Mouse (Mus musculus): ENCODE data around the gene Tmem132a. TPM values are rescaled to one million over a fixed set of nuclear protein-coding genes. Genes with fewer than 3 reads are reported as not detected.

Tmem132a gene
- polyA plus RNA-seq, 1 experiment from 2014 or later, result 2.1 TPM

GRCm38 (mm10) chr19:10907891-10908290 lies 38.2 kb upstream of the Tmem132a start:
- peak; percentile 52 for ATAC-seq
- Histone ChIP-seq H3K9ac (replicated peaks) (no peak overlapping the region), H3K27ac (ENCODE audit: low read depth) (no peak overlapping the region), H3K9me3 (ENCODE audit: low read length) (no peaks in the 10 kb centered on the region), H3K36me3 (replicated peaks; ENCODE audit: insufficient read depth, low read length) (peaks cover 31% of the 10 kb centered on the region), H3K4me3 (ENCODE audit: low read depth, low read length) (no peak overlapping the region), H3K4me2 (ENCODE audit: low read depth, low read length) (no peak overlapping the region), H3K27me3 (ENCODE audit: insufficient read depth, low read length) (no peaks in the 10 kb centered on the region), H3K4me1 (ENCODE audit: insufficient read depth) (no peaks in the 10 kb centered on the region; the same call in 1 of the 2 replicates)
- 61% methylated on average over 3 of the region's 3 CpGs for WGBS (ENCODE audit: insufficient replicate concordance)
- peak; percentile 65 for DNase-seq
- TF ChIP-seq EP300 (IDR thresholded peaks at IDR 0.05; ENCODE audit: low read depth) (no peak), CTCF (IDR thresholded peaks at IDR 0.05; ENCODE audit: low read depth) (peak; percentile 87)

- 86% methylated on average over 5 of the region's 5 CpGs for WGBS (ENCODE audit: insufficient replicate concordance)
- H3K4me1 ChIP-seq (ENCODE audit: insufficient read depth), result no peaks in the 10 kb centered on the region; the same call in 1 of the 2 replicates
- H3K9me3 ChIP-seq (ENCODE audit: low read length), result no peaks in the 10 kb centered on the region
- peak overlapping the region; percentile 26; the same call in 1 of the 2 replicates for H3K27ac ChIP-seq (ENCODE audit: low read depth)
- H3K4me3 ChIP-seq (ENCODE audit: low read depth, low read length), result no peak overlapping the region
- DNase-seq (no peak), ATAC-seq (no peak)
- no peaks in the 10 kb centered on the region for H3K27me3 ChIP-seq (ENCODE audit: insufficient read depth, low read length)
- TF ChIP-seq CTCF (IDR thresholded peaks at IDR 0.05; ENCODE audit: low read depth) (no peak), EP300 (IDR thresholded peaks at IDR 0.05; ENCODE audit: low read depth) (no peak)
- H3K9ac ChIP-seq (replicated peaks), result no peak overlapping the region
- H3K4me2 ChIP-seq (ENCODE audit: low read depth, low read length), result no peak overlapping the region
- H3K36me3 ChIP-seq (replicated peaks; ENCODE audit: insufficient read depth, low read length), result peaks cover 50% of the 10 kb centered on the region
Observed at GRCm38 (mm10) chr19:10905728-10906000, 35.9 kb upstream of the Tmem132a start.

- ATAC-seq (peak; percentile 36; the same call in 1 of the 2 replicates), DNase-seq (no peak)
- Histone ChIP-seq H3K9me3 (ENCODE audit: low read length) (no peaks in the 10 kb centered on the region), H3K4me2 (ENCODE audit: low read depth, low read length) (no peak overlapping the region), H3K9ac (replicated peaks) (no peak overlapping the region), H3K36me3 (replicated peaks; ENCODE audit: insufficient read depth, low read length) (peaks cover 55% of the 10 kb centered on the region), H3K4me3 (ENCODE audit: low read depth, low read length) (no peak overlapping the region), H3K27ac (ENCODE audit: low read depth) (peak overlapping the region; percentile 30; the same call in 1 of the 2 replicates), H3K27me3 (ENCODE audit: insufficient read depth, low read length) (no peaks in the 10 kb centered on the region), H3K4me1 (ENCODE audit: insufficient read depth) (no peaks in the 10 kb centered on the region; the same call in 1 of the 2 replicates)
- WGBS (ENCODE audit: insufficient replicate concordance), result 68% methylated on average over 7 of the region's 7 CpGs
- TF ChIP-seq CTCF (IDR thresholded peaks at IDR 0.05; ENCODE audit: low read depth) (peak; percentile 12; the same call in 1 of the 2 replicates), EP300 (IDR thresholded peaks at IDR 0.05; ENCODE audit: low read depth) (no peak)
Observed at GRCm38 (mm10) chr19:10904927-10905727, 35.4 kb upstream of the Tmem132a start.

GRCm38 (mm10) chr19:10904512-10904911 lies 34.8 kb upstream of the Tmem132a start:
- no peak for TF ChIP-seq CTCF (IDR thresholded peaks at IDR 0.05; ENCODE audit: low read depth)
- TF ChIP-seq EP300 (IDR thresholded peaks at IDR 0.05; ENCODE audit: low read depth), result no peak
- Histone ChIP-seq H3K4me3 (ENCODE audit: low read depth, low read length) (no peak overlapping the region), H3K27ac (ENCODE audit: low read depth) (peak overlapping the region; percentile 30; the same call in 1 of the 2 replicates), H3K4me1 (ENCODE audit: insufficient read depth) (no peaks in the 10 kb centered on the region; the same call in 1 of the 2 replicates), H3K9ac (replicated peaks) (no peak overlapping the region), H3K27me3 (ENCODE audit: insufficient read depth, low read length) (no peaks in the 10 kb centered on the region), H3K4me2 (ENCODE audit: low read depth, low read length) (no peak overlapping the region), H3K36me3 (replicated peaks; ENCODE audit: insufficient read depth, low read length) (peaks cover 60% of the 10 kb centered on the region), H3K9me3 (ENCODE audit: low read length) (no peaks in the 10 kb centered on the region)
- DNase-seq (no peak), ATAC-seq (no peak)
- 64% methylated on average over 5 of the region's 5 CpGs for WGBS (ENCODE audit: insufficient replicate concordance)

GRCm38 (mm10) chr19:10901046-10901445 lies 31.3 kb upstream of the Tmem132a start:
- Histone ChIP-seq H3K9ac (replicated peaks) (no peak overlapping the region), H3K4me3 (ENCODE audit: low read depth, low read length) (no peak overlapping the region), H3K27me3 (ENCODE audit: insufficient read depth, low read length) (no peaks in the 10 kb centered on the region), H3K27ac (ENCODE audit: low read depth) (no peak overlapping the region), H3K4me1 (ENCODE audit: insufficient read depth) (peaks cover 15% of the 10 kb centered on the region), H3K36me3 (replicated peaks; ENCODE audit: insufficient read depth, low read length) (peaks cover 70% of the 10 kb centered on the region), H3K9me3 (ENCODE audit: low read length) (no peaks in the 10 kb centered on the region), H3K4me2 (ENCODE audit: low read depth, low read length) (no peak overlapping the region)
- DNase-seq (no peak), ATAC-seq (no peak)
- no peak for TF ChIP-seq CTCF (IDR thresholded peaks at IDR 0.05; ENCODE audit: low read depth)
- no peak for TF ChIP-seq EP300 (IDR thresholded peaks at IDR 0.05; ENCODE audit: low read depth)
- WGBS (ENCODE audit: insufficient replicate concordance), result 89% methylated on average over 5 of the region's 5 CpGs

- H3K27me3 ChIP-seq (ENCODE audit: insufficient read depth, low read length), result no peaks in the 10 kb centered on the region
- TF ChIP-seq EP300 (IDR thresholded peaks at IDR 0.05; ENCODE audit: low read depth), result no peak
- H3K36me3 ChIP-seq (replicated peaks; ENCODE audit: insufficient read depth, low read length), result peaks cover 63% of the 10 kb centered on the region
- H3K4me2 ChIP-seq (ENCODE audit: low read depth, low read length), result no peak overlapping the region
- H3K4me3 ChIP-seq (ENCODE audit: low read depth, low read length), result no peak overlapping the region
- WGBS (ENCODE audit: insufficient replicate concordance), result 81% methylated on average over 6 of the region's 6 CpGs
- no peaks in the 10 kb centered on the region for H3K9me3 ChIP-seq (ENCODE audit: low read length)
- H3K9ac ChIP-seq (replicated peaks), result no peak overlapping the region
- H3K27ac ChIP-seq (ENCODE audit: low read depth), result no peak overlapping the region
- no peak for ATAC-seq
- peaks cover 17% of the 10 kb centered on the region for H3K4me1 ChIP-seq (ENCODE audit: insufficient read depth)
- no peak for DNase-seq
Observed at GRCm38 (mm10) chr19:10900315-10900714, 30.6 kb upstream of the Tmem132a start.

All from liver, postnatal 0 days (tissue).